Mouse (Mus musculus) brown adipose tissue, adult 24 weeks (tissue): Measurements from ENCODE around the gene Ucn3. TPM values are rescaled to one million over a fixed set of nuclear protein-coding genes. Genes with fewer than 3 reads are reported as not detected.

ENCODE experiments used
- H3K27ac ChIP-seq: fragments of 200-500 bp; replicated peaks from 2 replicates; pipeline ENCODE4 v1.5.1; 2012; ENCODE audit warnings: low read depth, mild to moderate bottlenecking, low read length
- H3K4me1 ChIP-seq: fragments of 200-500 bp; 2 replicates; pipeline ENCODE4 v1.6.1; 2012; ENCODE audit warnings: low read length, mixed read lengths; ENCODE audit not compliant: control insufficient read depth, insufficient read depth, insufficient read length
- H3K4me3 ChIP-seq: fragments of 200-500 bp; 2 replicates; pipeline ENCODE4 v1.5.1; 2012; ENCODE audit warnings: low read depth, mild to moderate bottlenecking, low read length, moderate library complexity; ENCODE audit not compliant: insufficient read depth
- polyA plus RNA-seq: library from polyadenylated mRNA; stranded (reverse); fragments of >200 nt; gene quantifications from 2 replicates; pipeline ENCODE4 v1.2.4, GENCODE M21; 2012; ENCODE audit not compliant: missing spikeins, insufficient read depth, insufficient read length

Gene Ucn3
- polyA plus RNA-seq, result not detected in 2 replicates

GRCm38 (mm10) chr13:3945249-3945648, at the start of gene Ucn3:
TSS of gene Ucn3 (minus strand) at chr13:3945349.
- Histone ChIP-seq H3K4me1 (no peaks in the 10 kb centered on the region), H3K4me3 (no peak within 1 kb of the TSS), H3K27ac (no peak within 1 kb of the TSS)

GRCm38 (mm10) chr13:3992081-3992480, 46.9 kb upstream of the Ucn3 start:
- H3K27ac ChIP-seq, result no peak overlapping the region
- no peaks in the 10 kb centered on the region for H3K4me1 ChIP-seq
- H3K4me3 ChIP-seq, result no peak overlapping the region

DNA sequence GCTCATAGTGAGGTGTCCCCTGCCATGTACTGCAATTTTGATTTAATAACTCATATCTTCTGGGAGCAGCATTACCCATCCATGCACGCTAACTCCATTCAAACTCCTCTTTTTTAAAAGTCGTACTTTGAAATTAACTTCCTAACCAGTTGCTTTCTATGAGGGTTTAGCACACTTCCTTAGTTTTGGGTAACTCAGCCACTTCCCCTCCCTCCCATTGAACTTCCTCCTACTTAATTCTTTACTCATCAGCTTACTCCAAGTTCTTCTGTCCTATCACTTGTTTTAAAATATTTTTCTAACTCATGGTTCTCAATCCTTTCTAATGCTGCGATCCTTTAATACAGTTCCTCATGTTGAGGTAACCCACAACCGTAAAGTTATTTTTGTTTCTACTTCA, 23.7 kb upstream of the Ucn3 start:
- Histone ChIP-seq H3K27ac (no peak overlapping the region), H3K4me3 (no peak overlapping the region), H3K4me1 (no peaks in the 10 kb centered on the region)

DNA sequence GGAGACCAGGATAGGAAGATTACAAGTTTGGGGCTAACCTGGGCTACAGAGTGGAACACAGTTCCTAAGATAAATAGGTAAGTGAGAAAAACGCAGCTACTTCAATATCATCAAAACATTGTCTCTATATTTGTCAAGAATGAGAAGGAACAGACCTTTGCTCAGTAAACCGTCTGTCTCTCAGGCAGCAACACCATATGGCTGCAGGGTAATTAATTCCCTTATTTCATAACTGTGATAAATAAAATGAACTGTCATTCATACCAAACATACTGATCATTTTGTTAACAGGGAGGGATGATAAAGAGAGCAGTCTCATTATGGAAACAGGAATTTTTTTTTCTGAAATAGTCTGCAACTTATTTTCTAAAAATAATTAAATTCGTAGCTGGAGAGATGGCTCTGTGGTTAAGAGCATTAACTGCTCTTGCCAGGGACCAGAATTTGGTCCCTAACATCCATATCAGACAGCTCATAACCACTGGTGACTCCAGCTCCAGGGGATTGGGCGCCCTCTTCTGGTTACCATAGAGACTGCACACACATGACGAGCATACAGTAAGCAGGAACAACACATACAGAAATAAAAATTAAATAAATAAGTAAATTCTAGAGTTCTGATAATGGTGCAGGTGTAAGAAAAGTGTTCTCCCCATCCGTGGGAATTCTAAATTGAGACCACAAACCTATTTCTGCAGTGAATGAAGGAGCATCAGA, 6.2 kb upstream of the Ucn3 start:
- Histone ChIP-seq H3K27ac (no peak overlapping the region), H3K4me3 (no peak overlapping the region), H3K4me1 (no peaks in the 10 kb centered on the region)

DNA sequence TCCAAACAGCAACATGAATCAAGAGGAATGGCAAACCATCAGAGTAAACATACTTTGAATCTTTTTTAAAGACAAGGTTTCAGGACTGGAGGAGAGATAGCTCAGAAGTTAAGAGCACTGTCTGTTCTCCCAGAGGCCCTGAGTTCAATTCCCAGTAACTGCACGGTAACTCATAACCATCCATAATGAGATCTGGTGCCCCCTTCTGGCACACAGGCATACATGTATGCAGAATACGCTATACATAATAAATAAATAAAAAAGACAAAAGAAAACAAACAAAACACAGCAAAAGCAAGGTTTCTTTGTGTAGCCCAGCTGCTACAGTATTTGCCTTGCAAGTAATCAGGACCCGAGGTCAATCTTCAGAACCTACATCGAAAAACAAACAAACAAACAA, 4.3 kb upstream of the Ucn3 start:
- no peak overlapping the region for H3K4me3 ChIP-seq
- no peaks in the 10 kb centered on the region for H3K4me1 ChIP-seq
- no peak overlapping the region for H3K27ac ChIP-seq

DNA sequence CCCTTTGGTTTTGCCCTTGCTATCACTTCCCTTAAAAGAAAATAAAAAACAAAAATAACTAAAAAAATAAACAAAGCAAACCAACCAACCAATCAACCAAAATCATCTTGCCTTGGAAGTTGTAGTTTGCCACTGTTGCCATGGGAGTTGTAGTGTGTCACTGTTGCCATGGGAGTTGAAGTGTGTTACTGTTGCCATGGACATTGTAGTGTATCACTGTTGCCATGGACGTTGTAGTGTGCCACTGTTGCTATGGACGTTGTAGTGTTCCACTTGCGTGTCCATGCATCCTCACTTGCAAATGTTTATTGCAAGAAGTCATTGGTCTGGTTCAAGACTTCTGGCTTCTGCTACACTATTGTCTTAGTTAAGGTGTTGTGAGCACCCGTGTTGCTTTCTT, 2.1 kb upstream of the Ucn3 start:
- Histone ChIP-seq H3K4me3 (no peak overlapping the region), H3K4me1 (no peaks in the 10 kb centered on the region), H3K27ac (no peak overlapping the region)

- Histone ChIP-seq H3K4me1 (no peaks in the 10 kb centered on the region), H3K4me3 (no peak overlapping the region), H3K27ac (no peak overlapping the region)
These were observed 450 bp downstream of the Ucn3 start for GRCm38 (mm10) chr13:3944699-3945098.

DNA sequence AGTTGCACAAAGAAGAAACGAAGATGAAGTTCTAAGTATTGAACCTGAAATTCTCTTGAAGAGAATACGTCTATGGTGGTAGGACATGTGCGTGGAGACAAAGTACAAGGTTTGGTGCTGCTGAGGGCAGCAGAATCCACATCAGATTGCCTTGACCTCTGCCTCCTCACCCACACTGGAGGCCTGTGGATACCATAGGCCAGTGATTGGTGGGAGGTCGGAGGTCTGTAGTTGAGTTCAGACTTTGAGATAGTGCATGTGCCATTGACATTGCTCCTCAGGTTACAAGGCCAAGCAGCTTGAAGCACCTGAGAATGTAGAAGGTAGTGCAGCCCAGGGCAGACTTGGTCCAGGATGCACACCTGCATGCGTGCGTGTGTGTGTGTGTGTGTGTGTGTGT, 19.1 kb downstream of the Ucn3 start:
- Histone ChIP-seq H3K27ac (no peak overlapping the region), H3K4me3 (no peak overlapping the region), H3K4me1 (no peaks in the 10 kb centered on the region)

DNA sequence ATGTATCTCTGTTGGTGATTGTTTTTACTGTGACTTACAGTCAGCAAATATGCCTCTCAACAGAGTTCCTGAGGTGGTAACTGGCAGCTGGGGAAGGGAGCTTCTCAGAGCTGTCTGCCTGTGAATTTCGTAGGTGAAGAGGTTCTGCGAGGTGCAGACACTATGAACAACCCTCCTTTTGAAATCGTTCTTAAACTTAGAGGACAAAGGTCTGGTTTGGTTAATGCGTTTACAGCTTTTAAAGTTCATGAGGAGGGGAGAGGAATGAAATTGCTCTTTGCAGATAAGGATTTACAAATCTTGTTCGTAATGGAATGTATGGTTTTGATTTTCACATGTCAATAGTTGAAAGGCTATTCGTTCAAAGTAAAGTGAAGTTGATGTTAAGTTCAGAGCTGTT, 19.5 kb downstream of the Ucn3 start:
- Histone ChIP-seq H3K4me3 (no peak overlapping the region), H3K4me1 (no peaks in the 10 kb centered on the region), H3K27ac (no peak overlapping the region)

GRCm38 (mm10) chr13:3924483-3924882, 20.7 kb downstream of the Ucn3 start:
- Histone ChIP-seq H3K4me3 (no peak overlapping the region), H3K4me1 (no peaks in the 10 kb centered on the region), H3K27ac (no peak overlapping the region)

GRCm38 (mm10) chr13:3917571-3918311, 27.4 kb downstream of the Ucn3 start, which contains the start of the genes Net1 and Tubal3:
TSS of gene Net1 (minus strand) at chr13:3918220.
TSS of gene Tubal3 (plus strand) at chr13:3918274.
- H3K27ac ChIP-seq, result no peak within 1 kb of the TSS
- no peaks in the 10 kb centered on the region for H3K4me1 ChIP-seq
- peak within 1 kb of the TSS; percentile 73 for H3K4me3 ChIP-seq

DNA sequence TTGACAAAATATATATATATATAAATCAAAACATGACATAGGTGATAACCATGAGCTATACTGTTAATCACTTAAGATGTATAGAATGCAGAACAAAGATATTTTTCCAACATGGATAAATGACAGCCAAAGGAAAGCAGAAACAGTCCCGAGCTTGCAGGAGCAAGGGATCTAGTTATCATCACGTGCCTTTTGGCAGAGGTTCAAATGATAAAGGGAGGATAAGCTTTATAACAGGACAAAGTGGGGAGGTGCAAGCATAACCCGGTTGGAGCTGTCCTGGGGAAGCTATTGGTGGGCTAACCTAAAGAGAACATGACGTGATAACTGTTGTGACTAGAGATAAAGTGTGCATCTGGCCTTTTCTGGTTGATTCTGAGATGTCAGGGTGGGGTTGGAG, 31.6 kb downstream of the Ucn3 start:
- no peaks in the 10 kb centered on the region for H3K4me1 ChIP-seq
- no peak overlapping the region for H3K27ac ChIP-seq
- no peak overlapping the region for H3K4me3 ChIP-seq

- Histone ChIP-seq H3K4me1 (no peaks in the 10 kb centered on the region), H3K27ac (no peak overlapping the region)
These were observed 34.8 kb downstream of the Ucn3 start for GRCm38 (mm10) chr13:3910356-3910755.

DNA sequence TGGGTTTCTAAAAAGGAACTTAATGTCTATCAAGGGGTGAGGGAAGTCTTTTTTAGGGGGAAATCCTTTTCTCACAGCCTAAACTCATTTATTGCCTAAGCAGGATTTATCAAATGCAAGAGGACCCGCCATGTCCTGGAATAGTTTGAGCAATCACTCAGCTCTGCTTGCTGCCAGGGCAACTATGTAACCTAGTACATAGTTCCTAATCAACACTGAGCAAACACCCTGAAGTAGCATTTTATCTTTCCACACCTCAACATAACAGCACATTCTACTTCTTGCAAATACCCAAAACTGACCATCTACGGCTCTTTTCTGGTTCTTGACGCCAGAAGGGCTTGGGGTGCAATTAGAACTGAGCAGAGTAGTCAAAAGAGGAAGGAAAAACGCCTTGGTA, 36.9 kb downstream of the Ucn3 start:
- H3K27ac ChIP-seq, result no peak overlapping the region
- H3K4me3 ChIP-seq, result no peak overlapping the region
- no peaks in the 10 kb centered on the region for H3K4me1 ChIP-seq

More at GRCm38 (mm10) chr13:3910356-3910755, 34.8 kb downstream of the Ucn3 start:
- H3K4me3 ChIP-seq, result no peak overlapping the region

DNA sequence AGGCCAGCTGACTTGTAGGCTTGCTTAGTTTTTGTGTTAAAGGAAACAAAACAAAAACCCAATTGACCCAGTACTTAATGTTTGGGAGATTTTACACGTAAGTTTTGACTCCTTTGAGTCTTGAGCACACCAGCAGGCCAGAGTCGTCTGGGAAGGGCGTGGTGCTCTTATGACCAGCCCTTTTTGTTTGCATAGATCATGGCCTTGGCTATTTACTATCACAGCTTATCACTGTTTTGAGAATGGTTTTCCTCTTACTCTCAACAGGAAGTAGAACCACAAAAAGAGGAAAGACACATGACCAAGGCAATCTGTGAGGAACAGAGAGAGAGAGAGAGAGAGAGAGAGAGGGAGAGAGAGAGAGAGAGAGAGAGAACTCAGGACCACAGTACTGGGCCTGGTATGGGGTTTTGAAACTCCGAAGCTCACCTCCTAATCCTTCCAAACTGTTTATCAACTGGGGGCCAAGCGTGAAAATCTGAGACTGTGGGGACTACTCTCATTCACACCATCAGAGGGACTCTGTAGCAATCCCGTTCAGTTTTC, 37.9 kb downstream of the Ucn3 start:
- Histone ChIP-seq H3K4me1 (no peaks in the 10 kb centered on the region), H3K27ac (no peak overlapping the region), H3K4me3 (no peak overlapping the region)
